In the genomic region with DNA sequence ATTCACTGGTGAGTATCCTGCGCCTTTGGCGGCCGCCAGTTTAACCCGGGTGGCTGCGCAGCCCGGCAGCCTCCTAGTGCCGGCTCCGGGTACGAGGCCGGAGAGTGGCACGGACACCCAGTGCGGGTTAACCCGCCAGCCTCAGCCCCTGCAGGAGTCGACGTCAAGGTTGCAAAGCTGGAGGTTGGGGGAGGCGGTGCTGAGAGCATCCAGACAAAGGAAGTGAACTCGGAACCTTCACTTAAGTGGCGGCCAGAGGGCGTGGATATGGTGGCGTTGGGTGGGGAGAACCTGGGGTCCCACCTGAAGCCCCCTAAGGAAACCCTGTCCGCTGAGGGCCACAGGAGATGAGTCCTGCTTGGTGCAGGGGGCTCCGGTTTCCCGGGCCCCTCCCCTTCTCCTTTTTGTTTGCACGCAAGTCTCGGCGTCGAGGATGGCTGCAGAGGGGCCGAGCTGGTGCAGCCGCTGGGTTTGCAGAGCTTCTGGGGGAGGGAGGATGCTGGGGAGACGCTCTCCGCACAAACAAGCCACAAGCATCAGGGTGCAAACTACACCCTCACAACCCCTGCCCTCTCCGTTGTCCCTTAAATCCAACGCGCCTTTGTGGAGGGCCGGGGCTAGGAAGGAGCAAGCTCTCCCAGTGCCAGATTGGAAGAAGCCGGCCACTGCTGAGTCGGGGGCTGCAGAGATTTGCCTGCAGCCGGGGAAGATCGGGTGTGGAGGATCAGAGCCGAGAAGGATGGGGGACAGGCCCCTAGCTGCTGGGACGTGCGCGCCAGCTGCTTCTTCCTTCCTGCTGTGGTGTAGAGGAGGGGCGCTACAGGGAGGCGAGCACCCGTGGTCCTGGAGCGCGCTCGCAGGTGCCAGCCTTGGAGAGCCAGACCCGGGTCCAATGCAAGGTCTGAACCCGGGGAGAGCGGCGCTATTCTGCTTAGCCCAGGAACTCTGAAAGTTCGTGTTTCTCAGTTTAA, we compare ENCODE assay signal across 8 mouse cellular contexts. TPM values are rescaled to one million over a fixed set of nuclear protein-coding genes. Genes with fewer than 3 reads are reported as not detected.
DNase-seq lines count a peak whose midpoint lies in the region; ATAC-seq lines count a peak whose summit lies in the region.

No protein-coding gene starts in this region.

- DNase-seq in MN1 (ENCODE audit: low spot score): peak; percentile 39
- DNase-seq in brain, adult 2 months (ENCODE audit: low read depth, low spot score): peak; percentile 53
- DNase-seq in heart, postnatal 36 days: peak; percentile 57 to 76
- peak; percentile 27 to 46 for DNase-seq in layer of hippocampus, postnatal 14 days (ENCODE audit: low spot score in 2 of 2)
- DNase-seq in right cerebral cortex, postnatal 10 days (ENCODE audit: low spot score in 2 of 2): peak; percentile 63 to 67

- peaks cover 51% of the 10 kb centered on the region; the same call in 1 of the 2 replicates for H3K79me2 ChIP-seq in macrophage (ENCODE audit: inconsistent target)

- H3K9ac ChIP-seq in forebrain, embryonic 12.5 days: peak overlapping the region; percentile 92

- intact Hi-C loops in heart, postnatal 36 days (cut with DNase I): loop anchor here (1.0 to 5.0 kb wide), 6 partner anchors 62 to 188 kb away; a partner anchor contains a TSS

- H3K4me3 ChIP-seq in forebrain, embryonic 12.5 days (replicated peaks): peak overlapping the region; percentile 70
- peak overlapping the region; percentile 81 for H3K4me3 ChIP-seq in macrophage (ENCODE audit: inconsistent target)

- ATAC-seq in forebrain, embryonic 12.5 days (ENCODE audit: low FRiP score): peak; percentile 53
- no peak for ATAC-seq in erythroid progenitor cell, adult 5-6 weeks (replicated peaks; ENCODE audit: low FRiP score, poor library complexity, severe bottlenecking)

- no peaks in the 10 kb centered on the region for H3K9me3 ChIP-seq in forebrain, embryonic 12.5 days

- H3K4me2 ChIP-seq in forebrain, embryonic 12.5 days: peak overlapping the region; percentile 83

- H3K36me3 ChIP-seq in forebrain, embryonic 12.5 days (replicated peaks): peaks cover 21% of the 10 kb centered on the region
- H3K36me3 ChIP-seq in macrophage (ENCODE audit: inconsistent target): peaks cover 25% of the 10 kb centered on the region; the same call in 1 of the 2 replicates

- peak overlapping the region; percentile 87 for H3K27ac ChIP-seq in forebrain, embryonic 12.5 days
- H3K27ac ChIP-seq in macrophage: peak overlapping the region; percentile 69

- H3K4me1 ChIP-seq in forebrain, embryonic 12.5 days: peaks cover 54% of the 10 kb centered on the region

- peaks cover 16% of the 10 kb centered on the region for H3K27me3 ChIP-seq in forebrain, embryonic 12.5 days

- WGBS in forebrain, embryonic 12.5 days: under 1% methylated on average over 53 of the region's 54 CpGs
- WGBS in macrophage (ENCODE audit: missing documents): under 1% methylated on average over 54 of the region's 54 CpGs

RNA-seq across cellular contexts. Expression of a gene that starts 0.8 kb away (rescaled TPM):
- polyA plus RNA-seq in forebrain, embryonic 12.5 days (2016; fragmentation: Nextera tagmentation; extraction: Ambion mirVana): 4.1 and 4.5 TPM in 2 replicates
- total RNA-seq in heart, postnatal 36 days (2021): 100 to 1,000 TPM; 339 to 436 TPM
- total RNA-seq in layer of hippocampus, postnatal 14 days (2021): 10 to 100 TPM; 41.2 to 44.2 TPM
- 10 to 100 TPM in 1 of 26 experiments, 1 to 10 TPM in 25; 1.2 to 13.3 (median 3.1) TPM for total RNA-seq in macrophage (2018; cell fraction: chromatin; rRNA removed)
- 10 to 100 TPM; 12.3 to 39.9 (median 24.0) TPM for total RNA-seq in macrophage (2018; cell fraction: cytosol; rRNA removed)
- 10 to 100 TPM in 18 of 26 experiments, 1 to 10 TPM in 8; 5.6 to 31.9 (median 11.8) TPM for total RNA-seq in macrophage (2018; cell fraction: nucleus; rRNA removed)
- polyA plus RNA-seq in macrophage (2018): 28.0 to 32.2 TPM (median 30.6 TPM) in 3 replicates
- total RNA-seq in erythroid progenitor cell, adult 5-6 weeks (2015; ENCODE audit: low replicate concordance): 8.6 and 14.3 TPM in 2 replicates
- total RNA-seq in erythroid progenitor cell, adult 5-6 weeks (2017; ENCODE audit: low replicate concordance): 3.0 and 6.7 TPM in 2 replicates

Comparison
In these comparisons a context has a peak if more than half of its experiments do, and no peak if none do; other contexts are left out.
1. RNA of a gene that starts 0.8 kb away (total RNA-seq): 339 to 436 TPM in heart, postnatal 36 days; 41.2 to 44.2 TPM in layer of hippocampus, postnatal 14 days and 3.0 to 14.3 TPM in erythroid progenitor cell, adult 5-6 weeks; every median in the first group is over 4 times any median in the second.
2. Peak in every context shown above with its lines, with median percentiles within 50 percentile points of each other: DNase-seq.